Mouse (Mus musculus): ENCODE measurements around the gene Adgrl3.

The Adgrl3 gene

GRCm38 (mm10) chr5:81843798-81844197, 823.9 kb downstream of the Adgrl3 start:
- DNase-seq (ENCODE audit: low read depth): no peak

- no peak for DNase-seq (ENCODE audit: low read depth)
Measured at GRCm38 (mm10) chr5:81870336-81870735, 850.4 kb downstream of the Adgrl3 start.
